Mouse (Mus musculus): Measurements from ENCODE around the gene Nfe2l2.
"Not testable (repeated sequence)": the region's sequence is repeated elsewhere in the genome, so short reads cannot be mapped to it uniquely, and the experiment has no call there.

The Nfe2l2 gene

GRCm38 (mm10) chr2:75714766-75715165 is 10.3 kb upstream of the Nfe2l2 start:
- DNase-seq (ENCODE audit: low spot score in 2 of 2): no peak

GRCm38 (mm10) chr2:75713083-75713482 is 8.6 kb upstream of the Nfe2l2 start:
- DNase-seq (ENCODE audit: low spot score in 2 of 2): no peak

GRCm38 (mm10) chr2:75707420-75707819 is 3.0 kb upstream of the Nfe2l2 start:
- peak in 1 of 2 experiments; percentile 54 for DNase-seq (ENCODE audit: low spot score in 2 of 2)

- DNase-seq (ENCODE audit: low spot score in 2 of 2): no peak
Observed at GRCm38 (mm10) chr2:75706435-75706834, 2.0 kb upstream of the Nfe2l2 start.

GRCm38 (mm10) chr2:75705162-75705752 is 816 bp upstream of the Nfe2l2 start:
- no peak for DNase-seq (ENCODE audit: low spot score in 2 of 2)

GRCm38 (mm10) chr2:75703375-75704181 is 863 bp downstream of the Nfe2l2 start:
- peak; percentile 83 to 93 for DNase-seq (ENCODE audit: low spot score in 2 of 2)

GRCm38 (mm10) chr2:75702588-75702976 is 1.9 kb downstream of the Nfe2l2 start:
- DNase-seq (ENCODE audit: low spot score in 2 of 2): no peak

GRCm38 (mm10) chr2:75701822-75702587 is 2.4 kb downstream of the Nfe2l2 start:
- no peak for DNase-seq (ENCODE audit: low spot score in 2 of 2)

GRCm38 (mm10) chr2:75701207-75701606 is 3.2 kb downstream of the Nfe2l2 start:
- DNase-seq (ENCODE audit: low spot score in 2 of 2): no peak

- no peak for DNase-seq (ENCODE audit: low spot score in 2 of 2)
Observed at GRCm38 (mm10) chr2:75700543-75700942, 3.9 kb downstream of the Nfe2l2 start.

- DNase-seq (ENCODE audit: low spot score in 2 of 2): no peak
Observed at GRCm38 (mm10) chr2:75698874-75699273, 5.6 kb downstream of the Nfe2l2 start.

- no peak for DNase-seq (ENCODE audit: low spot score in 2 of 2)
Observed at GRCm38 (mm10) chr2:75698007-75698406, 6.4 kb downstream of the Nfe2l2 start.

GRCm38 (mm10) chr2:75697222-75697621 is 7.2 kb downstream of the Nfe2l2 start:
- DNase-seq (ENCODE audit: low spot score in 2 of 2): no peak

- DNase-seq (ENCODE audit: low spot score in 2 of 2): no peak
Observed at GRCm38 (mm10) chr2:75696371-75696770, 8.1 kb downstream of the Nfe2l2 start.

GRCm38 (mm10) chr2:75695676-75696350 is 8.6 kb downstream of the Nfe2l2 start:
- DNase-seq (ENCODE audit: low spot score in 2 of 2): no peak

- not testable (repeated sequence) for DNase-seq (ENCODE audit: low spot score in 2 of 2)
Observed at GRCm38 (mm10) chr2:75694926-75695325, 9.5 kb downstream of the Nfe2l2 start.

GRCm38 (mm10) chr2:75692369-75692768 is 12.1 kb downstream of the Nfe2l2 start:
- DNase-seq (ENCODE audit: low spot score in 2 of 2): no peak

GRCm38 (mm10) chr2:75691316-75691715 is 13.1 kb downstream of the Nfe2l2 start:
- DNase-seq (ENCODE audit: low spot score in 2 of 2): peak in 1 of 2 experiments; percentile 54

GRCm38 (mm10) chr2:75690656-75691055 is 13.8 kb downstream of the Nfe2l2 start:
- peak in 1 of 2 experiments; percentile 35 for DNase-seq (ENCODE audit: low spot score in 2 of 2)

- no peak for DNase-seq (ENCODE audit: low spot score in 2 of 2)
Observed at GRCm38 (mm10) chr2:75689482-75690158, 14.8 kb downstream of the Nfe2l2 start.

- no peak for DNase-seq (ENCODE audit: low spot score in 2 of 2)
Observed at GRCm38 (mm10) chr2:75688901-75689300, 15.5 kb downstream of the Nfe2l2 start.

Data from spleen, postnatal 4 days (tissue).